Mouse (Mus musculus) hindbrain, postnatal 0 days (tissue): ENCODE data around the gene Cacna2d3. TPM values are rescaled to one million over a fixed set of nuclear protein-coding genes. Genes with fewer than 3 reads are reported as not detected.
A peak's percentile ranks its signal among the peaks of the same experiment; 100 is the strongest.

Source experiments
- ATAC-seq: fragments of 200-750 bp; cut with Nextera tagmentation; 2 replicates; pipeline ENCODE4 v1.8.0; 2017; ENCODE audit warnings: mild to moderate bottlenecking, moderate TSS enrichment, moderate library complexity
- DNase-seq: peaks from one replicate; pipeline ENCODE4 v3.0.0-alpha.2; 2015; ENCODE audit warnings: low spot score
- H3K27ac ChIP-seq: fragments of 300-500 bp; sonication (generic); 2 replicates; pipeline ENCODE4 v1.5.1; 2014; ENCODE audit warnings: mild to moderate bottlenecking
- H3K27me3 ChIP-seq: fragments of 300-500 bp; sonication (generic); 2 replicates; pipeline ENCODE4 v1.6.1; 2014; ENCODE audit warnings: low read length, mixed read lengths; ENCODE audit not compliant: insufficient read depth
- H3K36me3 ChIP-seq: fragments of 300-500 bp; sonication (generic); 2 replicates; pipeline ENCODE4 v1.6.1; 2014; ENCODE audit warnings: low read length, mixed read lengths; ENCODE audit not compliant: insufficient read depth
- H3K4me1 ChIP-seq: fragments of 300-500 bp; sonication (generic); 2 replicates; pipeline ENCODE4 v1.6.1; 2014; ENCODE audit warnings: antibody characterized with exemption, low read length, mixed read lengths; ENCODE audit not compliant: insufficient read depth
- H3K4me2 ChIP-seq: fragments of 300-500 bp; sonication (generic); 2 replicates; pipeline ENCODE4 v1.6.1; 2014; ENCODE audit warnings: low read depth, mild to moderate bottlenecking, low read length, moderate library complexity, mixed read lengths
- H3K4me3 ChIP-seq: fragments of 300-500 bp; sonication (generic); 2 replicates; pipeline ENCODE4 v1.5.1; 2014; ENCODE audit warnings: low read length
- H3K9ac ChIP-seq: fragments of 300-500 bp; sonication (generic); replicated peaks from 2 replicates; pipeline ENCODE4 v1.6.1; 2014; ENCODE audit warnings: mild to moderate bottlenecking, low read length, moderate library complexity, mixed read lengths
- H3K9me3 ChIP-seq: fragments of 300-500 bp; sonication (generic); 2 replicates; pipeline ENCODE4 v1.6.1; 2016; ENCODE audit warnings: low read length, mixed read lengths
- CTCF ChIP-seq: IDR thresholded peaks from 2 replicates; pipeline ENCODE4 v1.5.1; 2016; ENCODE audit warnings: antibody characterized with exemption, control low read depth, low read depth
- WGBS: fragments of 180-500 bp; shearing (Covaris S2); extraction: QIAGEN DNeasy Blood & Tissue Kit; methylation state at CpG from one replicate; pipeline ENCODE4 v1.1.7; 2014; 5-methylcytosine and 5-hydroxymethylcytosine counted together
- polyA plus RNA-seq: library from polyadenylated mRNA; unstranded; fragments of >200 nt; fragmentation: Nextera tagmentation; extraction: Ambion mirVana; gene quantifications from 2 replicates; pipeline ENCODE4 v1.2.1, GENCODE M21; 2015
- total RNA-seq: library from RNA; depleted of rRNA; stranded (reverse); fragments of >200 nt; gene quantifications from 2 replicates; pipeline ENCODE4 v1.2.3, GENCODE M21; 2014

The Cacna2d3 gene
- total and polyA plus RNA-seq, 2 experiments from 2014 or later: 37.6 to 39.0 TPM

GRCm38 (mm10) chr14:29223012-29223411, 498.7 kb downstream of the Cacna2d3 start:
- H3K4me3 ChIP-seq: no peak overlapping the region
- H3K4me2 ChIP-seq: no peak overlapping the region
- no peaks in the 10 kb centered on the region for H3K9me3 ChIP-seq
- no peak for TF ChIP-seq CTCF
- ATAC-seq (peak; percentile 77), DNase-seq (peak; percentile 49)
- no peaks in the 10 kb centered on the region for H3K36me3 ChIP-seq
- no peaks in the 10 kb centered on the region for H3K27me3 ChIP-seq
- no peak overlapping the region for H3K9ac ChIP-seq
- H3K27ac ChIP-seq: peak overlapping the region; percentile 66
- H3K4me1 ChIP-seq: no peaks in the 10 kb centered on the region; the same call in 1 of the 2 replicates
- WGBS: 58% methylated on average over 1 of the region's 1 CpGs

GRCm38 (mm10) chr14:29222191-29222882, 499.3 kb downstream of the Cacna2d3 start:
- H3K4me2 ChIP-seq: no peak overlapping the region
- H3K9me3 ChIP-seq: no peaks in the 10 kb centered on the region
- no peak overlapping the region for H3K9ac ChIP-seq
- peak; percentile 69 for ATAC-seq
- H3K27ac ChIP-seq: peak overlapping the region; percentile 66; the same call in 1 of the 2 replicates
- H3K4me1 ChIP-seq: no peaks in the 10 kb centered on the region; the same call in 1 of the 2 replicates
- H3K27me3 ChIP-seq: no peaks in the 10 kb centered on the region
- no peaks in the 10 kb centered on the region for H3K36me3 ChIP-seq
- peak; percentile 79 for DNase-seq
- H3K4me3 ChIP-seq: no peak overlapping the region
- TF ChIP-seq CTCF: no peak
- 43% methylated on average over 4 of the region's 4 CpGs for WGBS

GRCm38 (mm10) chr14:29216106-29216505, 505.6 kb downstream of the Cacna2d3 start:
- Histone ChIP-seq H3K9ac (no peak overlapping the region), H3K4me1 (no peaks in the 10 kb centered on the region), H3K36me3 (no peaks in the 10 kb centered on the region), H3K4me3 (no peak overlapping the region), H3K9me3 (no peaks in the 10 kb centered on the region), H3K27ac (no peak overlapping the region), H3K27me3 (no peaks in the 10 kb centered on the region), H3K4me2 (no peak overlapping the region)
- no peak for DNase-seq
- WGBS: 59% methylated on average over 1 of the region's 1 CpGs
- no peak for TF ChIP-seq CTCF
- ATAC-seq: no peak

GRCm38 (mm10) chr14:29204967-29205268, 516.7 kb downstream of the Cacna2d3 start:
- Histone ChIP-seq H3K4me3 (no peak overlapping the region), H3K27ac (no peak overlapping the region), H3K4me2 (no peak overlapping the region), H3K9ac (no peak overlapping the region), H3K4me1 (no peaks in the 10 kb centered on the region), H3K9me3 (no peaks in the 10 kb centered on the region), H3K27me3 (no peaks in the 10 kb centered on the region), H3K36me3 (no peaks in the 10 kb centered on the region)
- no peak for ATAC-seq
- TF ChIP-seq CTCF: no peak
- no peak for DNase-seq
- WGBS: 16% methylated on average over 1 of the region's 1 CpGs

GRCm38 (mm10) chr14:29204236-29204966, 517.3 kb downstream of the Cacna2d3 start:
- Histone ChIP-seq H3K4me1 (no peaks in the 10 kb centered on the region), H3K4me3 (no peak overlapping the region), H3K36me3 (no peaks in the 10 kb centered on the region), H3K9me3 (no peaks in the 10 kb centered on the region), H3K27ac (no peak overlapping the region), H3K27me3 (no peaks in the 10 kb centered on the region), H3K4me2 (no peak overlapping the region), H3K9ac (no peak overlapping the region)
- TF ChIP-seq CTCF: no peak
- 55% methylated on average over 10 of the region's 10 CpGs for WGBS
- ATAC-seq (peak; percentile 80), DNase-seq (peak; percentile 68)

GRCm38 (mm10) chr14:29196171-29196570, 525.5 kb downstream of the Cacna2d3 start:
- Histone ChIP-seq H3K9ac (no peak overlapping the region), H3K4me1 (no peaks in the 10 kb centered on the region), H3K36me3 (no peaks in the 10 kb centered on the region), H3K9me3 (no peaks in the 10 kb centered on the region), H3K27ac (no peak overlapping the region), H3K27me3 (no peaks in the 10 kb centered on the region), H3K4me2 (no peak overlapping the region), H3K4me3 (no peak overlapping the region)
- no peak for TF ChIP-seq CTCF
- ATAC-seq (no peak), DNase-seq (peak; percentile 51)

GRCm38 (mm10) chr14:29191426-29191825, 530.2 kb downstream of the Cacna2d3 start:
- no peak for TF ChIP-seq CTCF

More at GRCm38 (mm10) chr14:29191426-29191825, 530.2 kb downstream of the Cacna2d3 start:
- Histone ChIP-seq H3K27me3 (no peaks in the 10 kb centered on the region), H3K9ac (no peak overlapping the region), H3K36me3 (no peaks in the 10 kb centered on the region), H3K9me3 (no peaks in the 10 kb centered on the region), H3K4me3 (no peak overlapping the region), H3K27ac (no peak overlapping the region), H3K4me1 (no peaks in the 10 kb centered on the region), H3K4me2 (no peak overlapping the region)
- ATAC-seq (no peak), DNase-seq (no peak)
- WGBS: 92% methylated on average over 3 of the region's 3 CpGs
